Mouse (Mus musculus) myocyte (in vitro differentiated cells): ENCODE measurements at regions not wholly inside any gene's neighbourhood (a gene's known extent, or its start where the extent isn't known, plus 50 kb on each side); places are given as distances from the start of the nearest gene placed in this dataset.

Source experiments
- MAX ChIP-seq: IDR thresholded peaks from one replicate; pipeline ENCODE4 v1.6.1; 2011; ENCODE audit warnings: low read depth, mild to moderate bottlenecking, control low read depth
- MYOD1 ChIP-seq, 3 experiments: IDR thresholded peaks; one replicate each; pipeline ENCODE4 v1.6.1; 2011; ENCODE audit warnings: control low read depth in 2 of 3, low read depth in 2 of 3, mild to moderate bottlenecking in 2 of 3, moderate library complexity in 1 of 3; ENCODE audit not compliant: insufficient read length in 2 of 3, control insufficient read depth in 1 of 3
- MYOG ChIP-seq, 3 experiments: IDR thresholded peaks; one replicate each; pipeline ENCODE4 v1.6.1; 2011; ENCODE audit warnings: control low read depth in 2 of 3, low read depth in 2 of 3, mild to moderate bottlenecking in 2 of 3; ENCODE audit not compliant: insufficient read length in 2 of 3, control insufficient read depth in 1 of 3, insufficient read depth in 1 of 3
- POLR2A ChIP-seq: IDR thresholded peaks from one replicate; pipeline ENCODE4 v1.6.1; 2011; ENCODE audit warnings: low read depth, mild to moderate bottlenecking, control low read depth, moderate library complexity; ENCODE audit not compliant: insufficient read length
- USF1 ChIP-seq: IDR thresholded peaks from one replicate; pipeline ENCODE4 v1.6.1; 2011; ENCODE audit warnings: low read depth, mild to moderate bottlenecking, control low read depth, moderate library complexity

DNA sequence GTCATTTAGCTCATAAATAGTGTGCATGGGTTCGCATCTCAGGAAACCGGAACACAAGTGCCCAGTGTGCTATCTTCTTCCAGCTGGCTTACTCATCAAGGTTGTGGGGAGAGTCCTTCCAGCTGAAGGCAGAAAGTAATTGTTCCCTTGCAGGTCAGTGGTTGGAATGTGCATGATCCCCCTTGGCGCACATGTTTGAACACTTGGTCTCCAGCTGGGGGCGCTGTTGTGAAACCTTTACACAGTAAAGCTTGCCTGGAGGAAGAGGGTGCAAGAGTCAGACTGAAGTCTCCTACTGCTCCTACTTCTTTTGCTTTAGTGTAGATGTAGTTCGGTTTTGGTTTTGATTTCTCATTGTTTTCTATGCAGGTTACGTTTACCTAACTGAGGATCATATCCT lies 128.2 kb upstream of the Gcfc2 start:
- TF ChIP-seq POLR2A (no peak), USF1 (no peak), MYOG (IDR thresholded peaks at IDR 0.05; ENCODE audit: control insufficient read depth in 1 of 3, insufficient read depth in 1 of 3, insufficient read length in 2 of 3, low read depth in 2 of 3) (no peak), MAX (no peak), MYOD1 (IDR thresholded peaks at IDR 0.05; ENCODE audit: control insufficient read depth in 1 of 3, insufficient read length in 2 of 3, low read depth in 2 of 3) (no peak)
